Mouse (Mus musculus) thymus, adult 2 months (tissue): ENCODE data around the gene Obscn.

ENCODE experiments used
- CTCF ChIP-seq: fragments of 200-500 bp; IDR thresholded peaks from 2 replicates; pipeline ENCODE4 v1.5.1; 2012; ENCODE audit warnings: mild to moderate bottlenecking, control low read depth, low read length, moderate library complexity, borderline replicate concordance; ENCODE audit not compliant: control insufficient read depth, poor library complexity, insufficient read depth; ENCODE audit errors: extremely low read depth
- POLR2A ChIP-seq: fragments of 200-500 bp; IDR thresholded peaks from 2 replicates; pipeline ENCODE4 v1.6.1; 2012; ENCODE audit warnings: mild to moderate bottlenecking, low read length, control low read depth, moderate library complexity; ENCODE audit not compliant: control insufficient read depth, poor library complexity, insufficient read depth; ENCODE audit errors: extremely low read depth

GRCm38 (mm10) chr11:58995061-58995806 is 141.0 kb downstream of the Obscn start:
- no peak for TF ChIP-seq CTCF
- TF ChIP-seq POLR2A: no peak
